Mouse (Mus musculus): ENCODE measurements around the gene Anks3.

Gene Anks3

GRCm38 (mm10) chr16:4928474-4928873 lies 35.5 kb downstream of the Anks3 start:
- in situ Hi-C loops (cut with MseI, MboI): no loop called here

GRCm38 (mm10) chr16:4927967-4928366 lies 36.0 kb downstream of the Anks3 start:
- in situ Hi-C loops (cut with MseI, MboI): no loop called here

- in situ Hi-C loops (cut with MseI, MboI): no loop called here
Observed at GRCm38 (mm10) chr16:4923996-4924395, 40.0 kb downstream of the Anks3 start.

GRCm38 (mm10) chr16:4922481-4922880 lies 41.5 kb downstream of the Anks3 start:
- in situ Hi-C loops (cut with MseI, MboI): no loop called here

- in situ Hi-C loops (cut with MseI, MboI): no loop called here
Observed at GRCm38 (mm10) chr16:4920556-4920955, 43.4 kb downstream of the Anks3 start.

GRCm38 (mm10) chr16:4916608-4917007 lies 47.4 kb downstream of the Anks3 start:
- in situ Hi-C loops (cut with MseI, MboI): no loop called here

GRCm38 (mm10) chr16:4915931-4916330 lies 48.1 kb downstream of the Anks3 start:
- in situ Hi-C loops (cut with MseI, MboI): no loop called here

GRCm38 (mm10) chr16:4913783-4914735 lies 49.9 kb downstream of the Anks3 start:
- in situ Hi-C loops (cut with MseI, MboI): no loop called here

- in situ Hi-C loops (cut with MseI, MboI): no loop called here
Observed at GRCm38 (mm10) chr16:4912907-4913782, 50.9 kb downstream of the Anks3 start.

GRCm38 (mm10) chr16:4912074-4912648 lies 51.8 kb downstream of the Anks3 start:
- in situ Hi-C loops (cut with MseI, MboI): no loop called here

- in situ Hi-C loops (cut with MseI, MboI): no loop called here
Observed at GRCm38 (mm10) chr16:4910758-4911157, 53.2 kb downstream of the Anks3 start.

GRCm38 (mm10) chr16:4909745-4910144 lies 54.3 kb downstream of the Anks3 start:
- in situ Hi-C loops (cut with MseI, MboI): no loop called here

GRCm38 (mm10) chr16:4907972-4908371 lies 56.0 kb downstream of the Anks3 start:
- in situ Hi-C loops (cut with MseI, MboI): no loop called here

- in situ Hi-C loops (cut with MseI, MboI): no loop called here
Observed at GRCm38 (mm10) chr16:4907386-4907785, 56.6 kb downstream of the Anks3 start.

GRCm38 (mm10) chr16:4906559-4906958 lies 57.4 kb downstream of the Anks3 start:
- in situ Hi-C loops (cut with MseI, MboI): no loop called here

GRCm38 (mm10) chr16:4905591-4905990 lies 58.4 kb downstream of the Anks3 start:
- in situ Hi-C loops (cut with MseI, MboI): no loop called here

GRCm38 (mm10) chr16:4904878-4905277 lies 59.1 kb downstream of the Anks3 start:
- in situ Hi-C loops (cut with MseI, MboI): no loop called here

- in situ Hi-C loops (cut with MseI, MboI): no loop called here
Observed at GRCm38 (mm10) chr16:4903491-4904102, 60.4 kb downstream of the Anks3 start.

- in situ Hi-C loops (cut with MseI, MboI): no loop called here
Observed at GRCm38 (mm10) chr16:4902390-4902789, 61.6 kb downstream of the Anks3 start.

- in situ Hi-C loops (cut with MseI, MboI): no loop called here
Observed at GRCm38 (mm10) chr16:4901167-4901566, 62.8 kb downstream of the Anks3 start.

- in situ Hi-C loops (cut with MseI, MboI): no loop called here
Observed at GRCm38 (mm10) chr16:4899711-4900110, 64.3 kb downstream of the Anks3 start.

- in situ Hi-C loops (cut with MseI, MboI): no loop called here
Observed at GRCm38 (mm10) chr16:4898881-4899280, 65.1 kb downstream of the Anks3 start.
